Mouse (Mus musculus) spleen, adult 12 weeks (tissue): Measurements from ENCODE around the gene Xpo5.

Source experiments
- DNase-seq: peaks from one replicate; pipeline ENCODE4 v3.0.0; 2022; ENCODE audit warnings: low spot score

Gene Xpo5

GRCm38 (mm10) chr17:46284653-46285052 lies 82.1 kb downstream of the Xpo5 start:
- no peak for DNase-seq

GRCm38 (mm10) chr17:46285407-46285806 lies 82.8 kb downstream of the Xpo5 start:
- no peak for DNase-seq

GRCm38 (mm10) chr17:46287678-46288095 lies 85.1 kb downstream of the Xpo5 start:
- no peak for DNase-seq
